Mouse (Mus musculus) G1E (cell line): ENCODE results near the gene Pnma5.

Experiments used
- CTCF ChIP-seq: IDR thresholded peaks from 2 replicates; pipeline ENCODE4 v1.5.1; 2012; ENCODE audit warnings: low read depth, low read length, inconsistent platforms, mixed read lengths
- GATA1 ChIP-seq: IDR thresholded peaks from 2 replicates; pipeline ENCODE4 v1.6.1; 2012; ENCODE audit warnings: borderline replicate concordance, low read length, inconsistent platforms, mixed read lengths
- POLR2AphosphoS5 ChIP-seq: IDR thresholded peaks from 2 replicates; pipeline ENCODE4 v1.6.1; 2012; ENCODE audit warnings: low read depth, low read length, inconsistent platforms; ENCODE audit not compliant: insufficient replicate concordance
- TAL1 ChIP-seq: conservative IDR thresholded peaks from 2 replicates; pipeline ENCODE4 v1.6.1; 2012; ENCODE audit warnings: low read depth, low read length, inconsistent platforms, mixed read lengths

GRCm38 (mm10) chrX:72986841-72987519 lies 49.9 kb downstream of the Pnma5 start, which contains the start of gene Zfp185:
- TF ChIP-seq CTCF (no peak), GATA1 (no peak), POLR2AphosphoS5 (no peak), TAL1 (no peak)
